Mouse (Mus musculus) embryonic facial prominence, embryonic 15.5 days (tissue): Measurements from ENCODE around the gene Erg. TPM values are rescaled to one million over a fixed set of nuclear protein-coding genes. Genes with fewer than 3 reads are reported as not detected.

ENCODE experiments used
- ATAC-seq: fragments of 200-750 bp; cut with Nextera tagmentation; 2 replicates; pipeline ENCODE4 v1.8.0; 2017; ENCODE audit warnings: low read depth, moderate TSS enrichment; ENCODE audit not compliant: insufficient number of reproducible peaks, low FRiP score, low TSS enrichment
- H3K27ac ChIP-seq: fragments of 300-500 bp; sonication (generic); replicated peaks from 2 replicates; pipeline ENCODE4 v1.5.1; 2015; ENCODE audit warnings: mild to moderate bottlenecking, inconsistent platforms
- H3K27me3 ChIP-seq: fragments of 300-500 bp; sonication (generic); 2 replicates; pipeline ENCODE4 v1.6.1; 2015; ENCODE audit warnings: inconsistent platforms
- H3K36me3 ChIP-seq: fragments of 300-500 bp; sonication (generic); 2 replicates; pipeline ENCODE4 v1.6.1; 2015; ENCODE audit warnings: mild to moderate bottlenecking, inconsistent platforms
- H3K4me1 ChIP-seq: fragments of 300-500 bp; sonication (generic); 2 replicates; pipeline ENCODE4 v1.6.1; 2015; ENCODE audit warnings: inconsistent platforms
- H3K4me2 ChIP-seq: fragments of 300-500 bp; sonication (generic); replicated peaks from 2 replicates; pipeline ENCODE4 v1.6.1; 2015; ENCODE audit warnings: mild to moderate bottlenecking, inconsistent platforms
- H3K4me3 ChIP-seq: fragments of 300-500 bp; sonication (generic); replicated peaks from 2 replicates; pipeline ENCODE4 v1.5.1; 2015; ENCODE audit warnings: mild to moderate bottlenecking, inconsistent platforms
- H3K9ac ChIP-seq: fragments of 300-500 bp; sonication (generic); 2 replicates; pipeline ENCODE4 v1.6.1; 2015; ENCODE audit warnings: inconsistent platforms
- H3K9me3 ChIP-seq: fragments of 300-500 bp; sonication (generic); replicated peaks from 2 replicates; pipeline ENCODE4 v1.6.1; 2016; ENCODE audit warnings: inconsistent platforms
- WGBS: fragments of 180-500 bp; shearing (Covaris S2); methylation state at CpG from one replicate; pipeline ENCODE4 v1.1.7; 2015; 5-methylcytosine and 5-hydroxymethylcytosine counted together
- polyA plus RNA-seq: library from polyadenylated mRNA; unstranded; fragments of >200 nt; fragmentation: Nextera tagmentation; extraction: Ambion mirVana; gene quantifications from 2 replicates; pipeline ENCODE4 v1.2.1, GENCODE M21; 2015

The Erg gene
- polyA plus RNA-seq, 1 experiment from 2014 or later: 17.7 TPM

GRCm38 (mm10) chr16:95458590-95459324 lies 127.6 kb downstream of the Erg start:
- Histone ChIP-seq H3K27me3 (no peaks in the 10 kb centered on the region), H3K9ac (no peak overlapping the region), H3K9me3 (no peaks in the 10 kb centered on the region), H3K36me3 (no peaks in the 10 kb centered on the region), H3K4me2 (no peak overlapping the region), H3K4me3 (peak overlapping the region; percentile 4), H3K27ac (no peak overlapping the region), H3K4me1 (0 out of 2 replicates have a peak, but pooled peaks cover 8% of the 10 kb centered on the region)
- WGBS: 89% methylated on average over 17 of the region's 17 CpGs
- ATAC-seq: no peak

- 0 out of 2 replicates have a peak, but pooled peaks cover 7% of the 10 kb centered on the region for H3K4me1 ChIP-seq
- no peak for ATAC-seq
Observed at GRCm38 (mm10) chr16:95457006-95457405, 129.4 kb downstream of the Erg start.

GRCm38 (mm10) chr16:95455896-95456295 lies 130.5 kb downstream of the Erg start:
- Histone ChIP-seq H3K4me3 (no peak overlapping the region), H3K4me2 (no peak overlapping the region), H3K36me3 (no peaks in the 10 kb centered on the region), H3K9me3 (no peaks in the 10 kb centered on the region), H3K9ac (no peak overlapping the region), H3K4me1 (peaks cover 4% of the 10 kb centered on the region; the same call in 1 of the 2 replicates), H3K27me3 (no peaks in the 10 kb centered on the region), H3K27ac (no peak overlapping the region)
- 80% methylated on average over 8 of the region's 8 CpGs for WGBS
- ATAC-seq: no peak

More at GRCm38 (mm10) chr16:95457006-95457405, 129.4 kb downstream of the Erg start:
- H3K27ac ChIP-seq: no peak overlapping the region
- H3K4me3 ChIP-seq: peak overlapping the region; percentile 13
- WGBS: 73% methylated on average over 3 of the region's 3 CpGs
- H3K9ac ChIP-seq: no peak overlapping the region
- H3K9me3 ChIP-seq: no peaks in the 10 kb centered on the region
- H3K4me2 ChIP-seq: no peak overlapping the region
- no peaks in the 10 kb centered on the region for H3K27me3 ChIP-seq
- H3K36me3 ChIP-seq: no peaks in the 10 kb centered on the region

- H3K4me2 ChIP-seq: no peak overlapping the region
- no peaks in the 10 kb centered on the region for H3K36me3 ChIP-seq
- no peak overlapping the region for H3K9ac ChIP-seq
- no peak overlapping the region for H3K4me3 ChIP-seq
- ATAC-seq: no peak
- WGBS: 82% methylated on average over 5 of the region's 5 CpGs
- peaks cover 4% of the 10 kb centered on the region; the same call in 1 of the 2 replicates for H3K4me1 ChIP-seq
- no peak overlapping the region for H3K27ac ChIP-seq
- H3K9me3 ChIP-seq: no peaks in the 10 kb centered on the region
- no peaks in the 10 kb centered on the region for H3K27me3 ChIP-seq
Observed at GRCm38 (mm10) chr16:95455461-95455860, 130.9 kb downstream of the Erg start.

- 78% methylated on average over 8 of the region's 8 CpGs for WGBS
- Histone ChIP-seq H3K27me3 (no peaks in the 10 kb centered on the region), H3K36me3 (no peaks in the 10 kb centered on the region), H3K4me2 (no peak overlapping the region), H3K4me1 (peaks cover 10% of the 10 kb centered on the region; the same call in 1 of the 2 replicates), H3K27ac (no peak overlapping the region), H3K4me3 (no peak overlapping the region), H3K9me3 (no peaks in the 10 kb centered on the region), H3K9ac (no peak overlapping the region)
- no peak for ATAC-seq
Observed at GRCm38 (mm10) chr16:95452411-95452810, 134.0 kb downstream of the Erg start.

- Histone ChIP-seq H3K4me2 (no peak overlapping the region), H3K9ac (no peak overlapping the region), H3K36me3 (no peaks in the 10 kb centered on the region), H3K4me3 (no peak overlapping the region), H3K4me1 (peaks cover 10% of the 10 kb centered on the region; the same call in 1 of the 2 replicates), H3K27me3 (no peaks in the 10 kb centered on the region), H3K9me3 (no peaks in the 10 kb centered on the region), H3K27ac (no peak overlapping the region)
- WGBS: 57% methylated on average over 5 of the region's 5 CpGs
- ATAC-seq: no peak
Observed at GRCm38 (mm10) chr16:95449361-95449725, 137.1 kb downstream of the Erg start.

GRCm38 (mm10) chr16:95448643-95449360 lies 137.6 kb downstream of the Erg start:
- Histone ChIP-seq H3K27me3 (no peaks in the 10 kb centered on the region), H3K9ac (no peak overlapping the region), H3K27ac (no peak overlapping the region), H3K9me3 (no peaks in the 10 kb centered on the region), H3K4me1 (peaks cover 10% of the 10 kb centered on the region; the same call in 1 of the 2 replicates), H3K36me3 (no peaks in the 10 kb centered on the region), H3K4me3 (no peak overlapping the region), H3K4me2 (no peak overlapping the region)
- ATAC-seq: no peak
- WGBS: 79% methylated on average over 9 of the region's 9 CpGs

- Histone ChIP-seq H3K27me3 (no peaks in the 10 kb centered on the region), H3K4me2 (no peak overlapping the region), H3K9ac (no peak overlapping the region), H3K36me3 (no peaks in the 10 kb centered on the region), H3K4me3 (no peak overlapping the region), H3K9me3 (no peaks in the 10 kb centered on the region), H3K27ac (no peak overlapping the region), H3K4me1 (peaks cover 10% of the 10 kb centered on the region; the same call in 1 of the 2 replicates)
- ATAC-seq: no peak
- WGBS: 77% methylated on average over 4 of the region's 4 CpGs
Observed at GRCm38 (mm10) chr16:95447896-95448295, 138.5 kb downstream of the Erg start.

- WGBS: 60% methylated on average over 2 of the region's 2 CpGs
- Histone ChIP-seq H3K9ac (no peak overlapping the region), H3K27me3 (no peaks in the 10 kb centered on the region), H3K36me3 (no peaks in the 10 kb centered on the region), H3K27ac (no peak overlapping the region), H3K4me3 (no peak overlapping the region), H3K4me2 (no peak overlapping the region), H3K9me3 (no peaks in the 10 kb centered on the region), H3K4me1 (peaks cover 10% of the 10 kb centered on the region; the same call in 1 of the 2 replicates)
- no peak for ATAC-seq
Observed at GRCm38 (mm10) chr16:95446368-95446767, 140.0 kb downstream of the Erg start.

GRCm38 (mm10) chr16:95442023-95442422 lies 144.4 kb downstream of the Erg start:
- Histone ChIP-seq H3K27ac (no peak overlapping the region), H3K36me3 (no peaks in the 10 kb centered on the region), H3K4me3 (no peak overlapping the region), H3K9ac (no peak overlapping the region), H3K4me1 (0 out of 2 replicates have a peak, but pooled peaks cover 2% of the 10 kb centered on the region), H3K9me3 (no peaks in the 10 kb centered on the region), H3K27me3 (no peaks in the 10 kb centered on the region), H3K4me2 (no peak overlapping the region)
- 58% methylated on average over 4 of the region's 4 CpGs for WGBS
- ATAC-seq: no peak

- H3K4me2 ChIP-seq: no peak overlapping the region
- H3K4me1 ChIP-seq: 0 out of 2 replicates have a peak, but pooled peaks cover 2% of the 10 kb centered on the region
- WGBS: 61% methylated on average over 7 of the region's 7 CpGs
- no peak overlapping the region for H3K4me3 ChIP-seq
- H3K9me3 ChIP-seq: no peaks in the 10 kb centered on the region
- no peaks in the 10 kb centered on the region for H3K36me3 ChIP-seq
- H3K27me3 ChIP-seq: no peaks in the 10 kb centered on the region
- no peak overlapping the region for H3K9ac ChIP-seq
- no peak overlapping the region for H3K27ac ChIP-seq
- no peak for ATAC-seq
Observed at GRCm38 (mm10) chr16:95441179-95441578, 145.2 kb downstream of the Erg start.
